Mouse (Mus musculus) kidney, adult 2 months (tissue): Measurements from ENCODE around the gene Gsta3.
"Not testable (repeated sequence)": the region's sequence is repeated elsewhere in the genome, so short reads cannot be mapped to it uniquely, and the experiment has no call there.

ENCODE experiments used
- CTCF ChIP-seq: fragments of 200-500 bp; conservative IDR thresholded peaks from 2 replicates; pipeline ENCODE4 v1.5.1; 2011; ENCODE audit warnings: low read depth, mild to moderate bottlenecking, control low read depth, low read length, moderate library complexity, mixed read lengths; ENCODE audit not compliant: insufficient read depth, insufficient read length
- POLR2A ChIP-seq: fragments of 200-500 bp; IDR thresholded peaks from one replicate; pipeline ENCODE4 v1.6.1; 2011; ENCODE audit warnings: low read depth, low read length, control low read depth

DNA sequence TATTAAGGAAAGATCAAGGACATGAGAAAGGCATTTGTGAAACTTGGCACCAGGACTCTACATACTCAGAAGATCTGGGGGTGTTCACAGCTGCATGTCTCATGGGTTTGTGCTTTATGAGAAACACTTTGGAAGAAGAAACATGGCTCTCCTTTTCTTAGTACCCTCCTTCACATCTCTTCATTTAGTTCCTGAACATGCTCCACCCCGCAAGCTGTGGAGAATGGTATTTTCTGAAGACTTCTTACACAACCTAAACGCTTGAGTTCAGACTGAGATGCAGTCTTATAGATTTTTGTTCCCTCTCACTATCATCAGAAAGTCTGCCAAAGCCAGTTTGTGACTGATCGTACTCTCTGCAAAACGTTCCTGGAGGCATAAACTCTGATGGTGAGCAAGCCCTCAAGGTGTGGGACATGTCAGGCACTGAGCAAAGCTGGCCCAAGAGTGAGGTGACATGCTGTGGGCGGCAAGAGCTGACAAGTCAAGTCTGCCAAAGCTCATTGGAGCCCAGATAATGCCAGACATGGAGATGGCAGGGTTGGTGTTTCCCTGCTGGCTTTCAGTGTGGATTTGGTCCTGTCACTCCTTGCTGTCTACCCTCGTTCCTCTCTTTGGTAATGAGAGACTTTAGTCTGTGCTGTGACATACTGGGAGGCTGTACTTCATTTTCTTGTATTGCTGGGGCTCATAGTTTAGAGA lies 26.2 kb upstream of the Gsta3 start:
- TF ChIP-seq CTCF, POLR2A: not testable (repeated sequence)
